Mouse (Mus musculus) fibroblast of lung, adult 2 months (primary cell): ENCODE measurements at regions not wholly inside any gene's neighbourhood (a gene's known extent, or its start where the extent isn't known, plus 50 kb on each side); places are given as distances from the start of the nearest gene placed in this dataset.
A peak's percentile ranks its signal among the peaks of the same experiment; 100 is the strongest.

ENCODE experiments used
- DNase-seq: peaks from one replicate; pipeline ENCODE4 v3.0.0-alpha.2; 2011; ENCODE audit warnings: low read depth

DNA sequence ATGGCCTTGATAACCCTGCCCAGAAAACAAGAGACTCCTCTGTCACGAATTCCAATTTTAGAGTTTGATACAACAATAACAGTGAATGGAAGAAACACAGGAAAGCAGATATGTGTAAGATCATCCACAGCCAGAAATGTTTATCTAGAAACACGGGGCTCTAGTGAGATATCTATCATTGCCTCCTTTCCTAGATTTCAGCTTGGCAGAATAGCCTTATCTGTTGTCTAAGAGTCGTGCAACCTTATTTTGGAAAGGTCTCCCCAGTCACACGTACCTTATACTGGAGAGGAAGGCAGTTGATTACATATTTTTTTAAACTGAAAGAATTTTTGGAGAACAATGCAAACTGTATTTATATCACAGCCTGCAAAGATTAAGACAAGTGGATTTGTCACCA is 61.6 kb downstream of the Gm10295 start:
- no peak for DNase-seq

DNA sequence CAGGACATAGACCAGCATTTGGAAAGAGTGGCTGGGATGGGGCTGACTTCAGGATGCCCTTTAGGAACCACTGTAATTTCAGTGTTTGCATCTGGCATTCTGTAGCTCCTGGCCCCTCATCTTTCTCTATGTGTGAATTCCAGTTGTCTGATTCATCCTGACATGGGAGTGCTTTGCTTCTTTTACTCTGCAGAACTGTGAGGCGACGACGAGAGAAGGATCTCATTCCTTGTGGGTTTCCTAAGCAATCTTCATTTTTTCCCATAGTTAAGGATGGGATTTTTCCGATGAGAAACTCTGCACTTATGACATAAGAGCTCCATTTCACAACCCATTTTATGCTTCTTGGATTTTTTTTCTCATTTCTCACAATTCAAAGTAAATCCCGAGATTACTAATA is 62.0 kb downstream of the Gm10295 start:
- DNase-seq, result peak; percentile 29

DNA sequence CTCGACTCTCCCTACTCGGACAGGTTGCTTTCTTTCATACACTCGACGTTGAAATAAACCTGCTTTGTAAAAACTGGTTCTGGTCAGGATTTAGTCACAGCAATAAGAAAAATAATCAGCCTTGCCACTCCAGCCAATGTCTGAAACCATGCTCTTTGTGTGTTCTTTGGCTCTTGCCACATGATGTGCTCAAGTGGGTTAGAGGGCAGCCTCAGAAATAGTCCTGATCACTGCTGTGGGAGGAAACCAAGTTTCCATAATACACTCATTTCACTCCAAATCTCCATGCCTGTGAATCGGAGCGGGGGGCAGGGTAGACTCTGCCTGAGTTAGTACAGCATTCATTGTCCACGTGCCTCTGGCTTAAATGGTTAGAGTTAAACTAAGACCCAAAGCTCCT is 63.8 kb downstream of the Gm10295 start:
- no peak for DNase-seq

DNA sequence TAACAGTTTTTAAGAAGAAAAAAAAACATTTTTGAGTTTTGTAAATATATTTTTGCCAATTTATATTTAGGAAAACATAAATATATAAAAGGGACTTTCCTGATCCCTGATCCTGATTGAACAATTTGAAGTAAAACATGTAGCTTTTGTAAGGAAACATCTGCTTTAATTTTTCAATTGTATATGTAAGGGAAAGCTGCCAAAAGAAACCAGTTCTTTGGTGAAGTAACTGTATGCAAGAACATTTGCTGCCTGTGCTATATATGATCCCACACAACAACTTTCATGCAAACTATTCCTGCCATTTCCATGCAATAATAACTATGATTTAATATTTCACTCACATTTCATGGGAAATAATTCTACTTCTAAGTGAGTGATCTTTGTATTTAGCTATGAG is 67.0 kb downstream of the Gm10295 start:
- no peak for DNase-seq

GRCm38 (mm10) chr7:71283419-71283818 is 67.9 kb downstream of the Gm10295 start:
- no peak for DNase-seq

- DNase-seq, result no peak
Measured at GRCm38 (mm10) chr7:71266101-71266500, 85.2 kb downstream of the Gm10295 start.

GRCm38 (mm10) chr7:71264115-71264514 is 87.2 kb downstream of the Gm10295 start:
- no peak for DNase-seq

GRCm38 (mm10) chr7:71249669-71250068 is 101.6 kb downstream of the Gm10295 start:
- no peak for DNase-seq

- DNase-seq, result no peak
Measured at GRCm38 (mm10) chr7:71249216-71249615, 102.1 kb downstream of the Gm10295 start.

DNA sequence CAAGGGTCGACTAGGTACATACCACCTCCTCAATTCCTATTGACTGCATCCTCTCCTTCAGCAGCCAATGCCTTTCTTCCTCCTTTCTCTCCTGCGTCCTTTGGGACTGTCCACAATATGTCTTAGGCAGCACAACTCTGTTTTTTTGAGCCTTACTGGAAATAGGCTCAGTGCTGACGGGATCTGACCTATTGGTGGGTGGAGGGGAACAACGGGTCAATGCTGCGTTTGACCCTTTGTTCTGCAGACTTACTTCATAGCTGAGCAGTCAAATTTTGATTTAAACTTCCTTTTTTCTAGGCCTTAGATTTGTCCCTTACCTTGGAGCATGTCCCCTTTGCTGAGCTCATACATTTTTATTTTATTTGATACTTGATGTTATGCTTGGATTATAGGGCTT is 103.4 kb downstream of the Gm10295 start:
- DNase-seq, result no peak

DNA sequence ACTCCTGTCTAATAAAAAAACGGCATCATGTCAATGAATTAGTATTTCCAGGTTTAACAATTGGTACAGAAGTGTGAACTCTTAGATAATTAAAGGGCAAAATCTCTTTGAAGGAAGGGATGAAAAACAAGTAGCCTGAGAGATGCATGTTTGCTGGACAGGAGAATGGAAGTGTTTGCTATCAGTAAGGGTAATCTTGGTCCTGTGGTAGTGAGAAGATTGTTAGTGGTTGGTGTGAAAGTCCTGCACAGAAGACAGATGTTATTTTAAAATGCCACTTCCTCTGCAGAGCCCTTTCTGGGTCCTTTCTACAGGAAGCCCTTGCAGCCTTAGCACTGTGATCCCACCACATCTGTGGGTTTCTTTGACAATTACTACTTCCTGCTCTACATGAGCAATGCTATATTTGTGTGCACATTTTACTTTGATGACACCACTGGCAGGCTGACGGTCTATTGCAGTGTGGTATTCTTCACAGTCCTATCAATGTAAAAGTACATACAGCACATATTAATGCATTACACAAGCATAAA is 108.8 kb downstream of the Gm10295 start:
- DNase-seq, result no peak

- DNase-seq, result no peak
Measured at GRCm38 (mm10) chr7:71239207-71239606, 112.1 kb downstream of the Gm10295 start.

GRCm38 (mm10) chr7:71236334-71236733 is 115.0 kb downstream of the Gm10295 start:
- DNase-seq, result no peak

GRCm38 (mm10) chr7:71234176-71234769 is 117.0 kb downstream of the Gm10295 start:
- DNase-seq, result no peak

GRCm38 (mm10) chr7:71232821-71233815 is 118.2 kb downstream of the Gm10295 start:
- DNase-seq, result no peak

DNA sequence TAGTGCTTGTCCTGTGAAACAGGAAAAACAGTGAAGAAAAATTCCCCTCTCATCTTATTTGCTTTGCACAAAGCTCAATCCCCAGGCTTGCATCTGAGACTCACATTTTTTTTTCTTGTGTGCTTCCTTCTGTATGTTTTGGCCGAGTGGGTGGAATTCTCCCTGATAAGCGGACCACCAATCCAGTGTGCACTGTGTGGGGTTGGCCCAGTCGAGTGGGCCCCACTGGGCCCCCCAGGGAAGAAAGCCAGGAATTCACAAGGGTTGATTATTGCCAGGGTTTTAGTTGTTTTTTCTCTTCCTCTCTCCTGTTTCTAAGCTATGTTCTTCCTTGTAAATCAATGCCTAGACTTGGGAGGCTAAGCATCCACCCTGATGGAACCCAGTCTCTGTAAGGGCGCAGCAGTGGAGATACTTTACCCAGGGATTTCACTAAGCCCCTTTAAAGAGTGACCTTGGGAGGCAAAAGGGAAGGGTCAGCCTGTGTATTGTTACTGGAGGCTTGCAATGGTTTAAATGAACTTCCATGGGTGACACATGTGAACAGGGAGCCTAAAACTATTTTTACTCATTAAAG is 120.3 kb downstream of the Gm10295 start:
- no peak for DNase-seq

- DNase-seq, result no peak
Measured at GRCm38 (mm10) chr7:71229183-71229582, 122.1 kb downstream of the Gm10295 start.

GRCm38 (mm10) chr7:71224320-71224865 is 126.9 kb downstream of the Gm10295 start:
- DNase-seq, result no peak

GRCm38 (mm10) chr7:71223513-71224319 is 127.6 kb downstream of the Gm10295 start:
- no peak for DNase-seq

DNA sequence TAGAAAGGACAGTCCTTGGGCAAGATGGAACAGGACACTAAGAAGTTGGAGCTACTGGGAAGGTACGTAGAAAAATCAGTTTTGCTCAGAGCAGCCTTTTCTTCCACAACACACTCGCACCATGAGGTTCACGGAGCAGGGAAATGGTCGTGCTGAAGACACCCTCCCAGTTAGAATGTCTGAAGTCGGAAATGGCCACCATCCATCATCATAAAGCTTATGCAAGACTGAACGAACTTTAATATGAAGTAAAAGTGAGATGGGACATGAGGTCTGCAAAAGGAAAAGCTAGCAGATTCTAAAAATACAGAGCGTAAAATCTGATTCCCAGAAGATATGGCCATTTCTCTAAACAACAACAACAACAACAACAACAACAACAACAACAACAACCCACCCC is 133.9 kb downstream of the Gm10295 start:
- DNase-seq, result no peak

- peak; percentile 0 for DNase-seq
Measured at GRCm38 (mm10) chr7:71216808-71217207, 134.5 kb downstream of the Gm10295 start.
